Mouse (Mus musculus): Measurements from ENCODE around the gene Calm1. TPM values are rescaled to one million over a fixed set of nuclear protein-coding genes. Genes with fewer than 3 reads are reported as not detected.
A peak's percentile ranks its signal among the peaks of the same experiment; 100 is the strongest.

Calm1 gene
- polyA plus RNA-seq, 1 experiment from 2014 or later = 2,581 TPM

DNA sequence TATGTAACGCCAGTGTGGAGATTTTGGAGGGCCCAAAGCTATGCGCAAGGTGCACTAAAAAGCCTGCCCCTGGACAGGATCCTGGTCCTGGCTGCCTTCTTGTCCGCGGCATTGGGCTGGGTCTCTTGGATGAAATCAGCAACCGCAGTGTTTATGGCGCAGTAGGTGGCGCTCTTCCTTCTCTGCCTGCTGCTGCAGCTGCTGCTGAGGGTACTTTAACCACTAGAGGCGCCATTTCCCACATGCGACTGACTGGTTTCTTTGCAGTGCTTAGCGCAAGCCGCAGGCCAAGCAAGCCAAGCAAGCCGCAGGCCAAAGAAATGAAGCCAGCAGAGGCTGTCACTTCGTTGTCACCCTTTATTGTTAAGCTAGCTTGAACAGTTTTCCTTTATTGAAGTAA, 2.6 kb downstream of the Calm1 start:
- peak overlapping the region; percentile 42; the same call in 1 of the 2 replicates for H3K27ac ChIP-seq (replicated peaks; ENCODE audit: low read depth, low read length)

GRCm38 (mm10) chr12:100203759-100204158, 4.5 kb downstream of the Calm1 start:
- Histone ChIP-seq H3K36me3 (ENCODE audit: control insufficient read depth, insufficient read depth, low read length) (peaks cover 65% of the 10 kb centered on the region), H3K9me3 (ENCODE audit: control insufficient read depth, low read length) (no peaks in the 10 kb centered on the region), H3K27me3 (ENCODE audit: control insufficient read depth, insufficient read depth, low read length) (no peaks in the 10 kb centered on the region), H3K4me3 (replicated peaks; ENCODE audit: low read depth, low read length) (no peak overlapping the region), H3K4me2 (ENCODE audit: low read length) (no peak overlapping the region), H3K27ac (replicated peaks; ENCODE audit: low read depth, low read length) (no peak overlapping the region), H3K4me1 (ENCODE audit: control insufficient read depth, insufficient read depth, low read length) (peaks cover 10% of the 10 kb centered on the region), H3K9ac (replicated peaks; ENCODE audit: low read length) (no peak overlapping the region)
- no peak for ATAC-seq (ENCODE audit: low FRiP score, low TSS enrichment)
- DNase-seq = no peak
- 58% methylated on average over 3 of the region's 3 CpGs for WGBS

More for the DNA sequence above, 2.6 kb downstream of the Calm1 start:
- peak overlapping the region; percentile 99 for H3K4me3 ChIP-seq (replicated peaks; ENCODE audit: low read depth, low read length)
- WGBS = 1% methylated on average over 13 of the region's 13 CpGs
- no peaks in the 10 kb centered on the region for H3K27me3 ChIP-seq (ENCODE audit: control insufficient read depth, insufficient read depth, low read length)
- H3K9me3 ChIP-seq (ENCODE audit: control insufficient read depth, low read length) = no peaks in the 10 kb centered on the region
- H3K4me1 ChIP-seq (ENCODE audit: control insufficient read depth, insufficient read depth, low read length) = peaks cover 10% of the 10 kb centered on the region
- ATAC-seq (ENCODE audit: low FRiP score, low TSS enrichment) = peak; percentile 60
- peak; percentile 99 for DNase-seq
- peaks cover 46% of the 10 kb centered on the region for H3K36me3 ChIP-seq (ENCODE audit: control insufficient read depth, insufficient read depth, low read length)
- H3K9ac ChIP-seq (replicated peaks; ENCODE audit: low read length) = peak overlapping the region; percentile 97
- H3K4me2 ChIP-seq (ENCODE audit: low read length) = peak overlapping the region; percentile 90

- H3K27ac ChIP-seq (replicated peaks; ENCODE audit: low read depth, low read length) = no peak overlapping the region
- DNase-seq (no peak), ATAC-seq (ENCODE audit: low FRiP score, low TSS enrichment) (no peak)
- H3K27me3 ChIP-seq (ENCODE audit: control insufficient read depth, insufficient read depth, low read length) = no peaks in the 10 kb centered on the region
- peaks cover 10% of the 10 kb centered on the region for H3K4me1 ChIP-seq (ENCODE audit: control insufficient read depth, insufficient read depth, low read length)
- no peaks in the 10 kb centered on the region for H3K9me3 ChIP-seq (ENCODE audit: control insufficient read depth, low read length)
- no peak overlapping the region for H3K4me2 ChIP-seq (ENCODE audit: low read length)
- WGBS = 93% methylated on average over 8 of the region's 8 CpGs
- 0 out of 2 replicates have a peak overlapping the region, but pooled peaks have one; percentile 17 for H3K9ac ChIP-seq (replicated peaks; ENCODE audit: low read length)
- H3K4me3 ChIP-seq (replicated peaks; ENCODE audit: low read depth, low read length) = no peak overlapping the region
- peaks cover 79% of the 10 kb centered on the region for H3K36me3 ChIP-seq (ENCODE audit: control insufficient read depth, insufficient read depth, low read length)
Measured at GRCm38 (mm10) chr12:100205156-100205555, 5.9 kb downstream of the Calm1 start.

- DNase-seq (no peak), ATAC-seq (ENCODE audit: low FRiP score, low TSS enrichment) (no peak)
- Histone ChIP-seq H3K9me3 (ENCODE audit: control insufficient read depth, low read length) (no peaks in the 10 kb centered on the region), H3K4me3 (replicated peaks; ENCODE audit: low read depth, low read length) (no peak overlapping the region), H3K36me3 (ENCODE audit: control insufficient read depth, insufficient read depth, low read length) (peaks cover 84% of the 10 kb centered on the region), H3K27ac (replicated peaks; ENCODE audit: low read depth, low read length) (no peak overlapping the region), H3K4me2 (ENCODE audit: low read length) (no peak overlapping the region), H3K4me1 (ENCODE audit: control insufficient read depth, insufficient read depth, low read length) (peaks cover 10% of the 10 kb centered on the region), H3K27me3 (ENCODE audit: control insufficient read depth, insufficient read depth, low read length) (no peaks in the 10 kb centered on the region), H3K9ac (replicated peaks; ENCODE audit: low read length) (no peak overlapping the region)
- 94% methylated on average over 3 of the region's 3 CpGs for WGBS
Measured at GRCm38 (mm10) chr12:100206521-100206920, 7.3 kb downstream of the Calm1 start.

GRCm38 (mm10) chr12:100206926-100207325, 7.7 kb downstream of the Calm1 start:
- WGBS = 90% methylated on average over 5 of the region's 5 CpGs
- Histone ChIP-seq H3K27me3 (ENCODE audit: control insufficient read depth, insufficient read depth, low read length) (no peaks in the 10 kb centered on the region), H3K27ac (replicated peaks; ENCODE audit: low read depth, low read length) (no peak overlapping the region), H3K36me3 (ENCODE audit: control insufficient read depth, insufficient read depth, low read length) (peaks cover 84% of the 10 kb centered on the region), H3K4me3 (replicated peaks; ENCODE audit: low read depth, low read length) (no peak overlapping the region), H3K4me1 (ENCODE audit: control insufficient read depth, insufficient read depth, low read length) (peaks cover 10% of the 10 kb centered on the region), H3K9me3 (ENCODE audit: control insufficient read depth, low read length) (no peaks in the 10 kb centered on the region), H3K9ac (replicated peaks; ENCODE audit: low read length) (no peak overlapping the region), H3K4me2 (ENCODE audit: low read length) (no peak overlapping the region)
- DNase-seq (no peak), ATAC-seq (ENCODE audit: low FRiP score, low TSS enrichment) (no peak)

DNA sequence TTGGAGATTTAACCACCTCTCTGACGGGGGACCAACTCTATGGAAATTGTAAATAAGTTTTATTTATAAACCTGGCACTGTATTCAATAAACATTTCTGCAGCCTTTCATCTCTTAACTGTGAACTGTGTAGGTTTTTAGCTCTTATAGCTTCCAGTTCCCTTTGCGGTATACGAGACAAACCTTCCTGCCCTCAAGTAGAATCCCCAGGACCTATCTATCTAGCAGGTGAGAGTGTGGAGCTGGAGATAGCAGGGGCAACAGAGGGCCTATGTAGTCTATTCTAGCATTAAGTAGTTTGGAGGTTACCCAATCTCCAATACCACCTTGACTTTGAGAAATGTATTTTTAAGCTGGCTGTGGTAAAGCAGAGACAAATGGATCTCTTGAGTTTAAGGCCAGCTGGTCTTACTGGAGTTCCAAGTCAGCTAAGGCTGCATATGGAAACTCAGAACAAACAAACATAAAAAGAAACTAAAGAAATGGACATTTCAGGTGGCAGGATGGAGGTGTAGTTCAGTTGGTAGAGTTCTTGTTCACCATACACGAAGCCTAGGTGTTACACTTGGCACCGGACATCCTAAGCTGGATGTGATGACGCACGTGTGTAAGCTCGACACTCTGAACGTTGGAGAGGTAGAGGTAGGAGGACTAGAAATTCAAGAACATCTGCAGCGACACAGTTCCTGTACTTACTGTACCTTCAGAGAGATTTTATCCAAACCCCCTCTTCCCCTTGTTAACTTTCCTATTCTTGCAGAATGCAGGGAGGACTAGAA, 10.7 kb downstream of the Calm1 start:
- H3K27ac ChIP-seq (replicated peaks; ENCODE audit: low read depth, low read length) = peak overlapping the region; percentile 43; the same call in 1 of the 2 replicates
- H3K4me2 ChIP-seq (ENCODE audit: low read length) = no peak overlapping the region
- ATAC-seq (ENCODE audit: low FRiP score, low TSS enrichment) = no peak
- no peak for DNase-seq
- H3K9ac ChIP-seq (replicated peaks; ENCODE audit: low read length) = no peak overlapping the region
- no peaks in the 10 kb centered on the region for H3K4me1 ChIP-seq (ENCODE audit: control insufficient read depth, insufficient read depth, low read length)
- whole genome bisulfite sequencing = 96% methylated on average over 10 of the region's 10 CpGs
- H3K27me3 ChIP-seq (ENCODE audit: control insufficient read depth, insufficient read depth, low read length) = no peaks in the 10 kb centered on the region
- no peaks in the 10 kb centered on the region for H3K9me3 ChIP-seq (ENCODE audit: control insufficient read depth, low read length)
- H3K36me3 ChIP-seq (ENCODE audit: control insufficient read depth, insufficient read depth, low read length) = peaks cover 58% of the 10 kb centered on the region
- no peak overlapping the region for H3K4me3 ChIP-seq (replicated peaks; ENCODE audit: low read depth, low read length)

DNA sequence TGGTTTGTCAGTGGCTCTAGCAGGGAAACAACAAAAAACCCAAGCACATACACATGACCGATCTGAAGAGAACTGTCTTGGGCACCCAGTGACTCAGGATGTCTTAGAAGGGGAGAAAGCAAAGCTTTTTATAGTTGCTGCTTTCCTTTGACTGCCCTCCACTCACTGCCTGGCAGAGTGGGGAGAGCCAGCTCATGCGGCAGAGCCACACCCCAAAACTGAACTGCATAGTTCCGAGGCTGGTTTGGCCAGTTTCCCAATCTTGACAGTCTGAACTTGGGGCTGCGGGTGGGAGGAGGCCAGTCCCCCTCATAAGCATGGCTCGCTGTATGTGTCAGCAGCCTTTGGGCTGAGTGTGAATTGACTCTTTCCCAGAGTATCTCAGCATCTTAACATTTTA, 11.7 kb downstream of the Calm1 start:
- Histone ChIP-seq H3K4me1 (ENCODE audit: control insufficient read depth, insufficient read depth, low read length) (no peaks in the 10 kb centered on the region), H3K27ac (replicated peaks; ENCODE audit: low read depth, low read length) (peak overlapping the region; percentile 43), H3K4me3 (replicated peaks; ENCODE audit: low read depth, low read length) (no peak overlapping the region), H3K36me3 (ENCODE audit: control insufficient read depth, insufficient read depth, low read length) (peaks cover 47% of the 10 kb centered on the region), H3K27me3 (ENCODE audit: control insufficient read depth, insufficient read depth, low read length) (no peaks in the 10 kb centered on the region), H3K9ac (replicated peaks; ENCODE audit: low read length) (no peak overlapping the region), H3K4me2 (ENCODE audit: low read length) (no peak overlapping the region), H3K9me3 (ENCODE audit: control insufficient read depth, low read length) (no peaks in the 10 kb centered on the region)
- 61% methylated on average over 5 of the region's 5 CpGs for WGBS
- ATAC-seq (ENCODE audit: low FRiP score, low TSS enrichment) = no peak
- peak; percentile 54 for DNase-seq

DNA sequence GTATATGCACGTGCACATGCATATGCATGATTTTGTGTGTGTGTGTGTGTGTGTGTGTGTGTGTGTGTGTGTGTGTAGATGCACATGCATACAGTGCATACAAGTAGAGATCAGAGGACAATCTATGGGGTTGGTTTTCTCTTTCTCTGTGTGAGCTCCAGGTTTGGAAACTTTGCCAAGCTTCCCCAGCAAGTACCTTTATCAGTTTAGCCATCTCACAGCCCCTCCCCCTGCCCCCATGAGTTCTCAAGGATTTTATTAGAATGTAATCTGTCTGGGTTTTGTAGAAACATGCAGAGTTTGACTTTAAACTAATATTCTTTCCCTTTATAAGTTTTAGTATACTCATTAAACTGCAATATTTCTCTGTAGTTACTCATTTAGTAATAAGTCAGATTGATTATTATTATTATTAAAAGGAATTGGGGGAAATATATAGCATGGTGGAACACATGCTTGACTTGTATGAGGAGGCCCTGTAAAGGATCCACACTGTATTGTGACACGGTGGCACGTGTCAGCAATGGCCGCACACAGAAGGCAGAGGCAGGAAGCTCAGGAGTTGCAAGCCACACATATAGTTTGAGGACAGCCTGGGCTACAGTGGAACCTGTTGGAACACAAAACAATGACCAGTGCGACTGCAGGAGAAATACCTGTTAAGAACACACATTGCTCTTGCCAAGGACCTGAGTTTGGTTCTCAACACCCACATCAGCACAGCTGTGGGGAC, 12.4 kb downstream of the Calm1 start:
- DNase-seq (no peak), ATAC-seq (ENCODE audit: low FRiP score, low TSS enrichment) (no peak)
- no peak overlapping the region for H3K9ac ChIP-seq (replicated peaks; ENCODE audit: low read length)
- H3K27ac ChIP-seq (replicated peaks; ENCODE audit: low read depth, low read length) = peak overlapping the region; percentile 41; the same call in 1 of the 2 replicates
- H3K4me2 ChIP-seq (ENCODE audit: low read length) = no peak overlapping the region
- no peak overlapping the region for H3K4me3 ChIP-seq (replicated peaks; ENCODE audit: low read depth, low read length)
- no peaks in the 10 kb centered on the region for H3K4me1 ChIP-seq (ENCODE audit: control insufficient read depth, insufficient read depth, low read length)
- H3K9me3 ChIP-seq (ENCODE audit: control insufficient read depth, low read length) = no peaks in the 10 kb centered on the region
- H3K27me3 ChIP-seq (ENCODE audit: control insufficient read depth, insufficient read depth, low read length) = no peaks in the 10 kb centered on the region
- peaks cover 40% of the 10 kb centered on the region for H3K36me3 ChIP-seq (ENCODE audit: control insufficient read depth, insufficient read depth, low read length)
- WGBS = 92% methylated on average over 5 of the region's 5 CpGs

All from midbrain, embryonic 14.5 days (tissue).